Mouse (Mus musculus) spleen, adult 18-20 months (tissue): ENCODE data around the gene Zhx3.
A peak's percentile ranks its signal among the peaks of the same experiment; 100 is the strongest.

Source experiments
- DNase-seq, 2 experiments: peaks; one replicate each; pipeline ENCODE4 v3.0.0; 2022; ENCODE audit warnings: mixed read lengths in 2 of 2

Gene Zhx3

GRCm38 (mm10) chr2:160747075-160747474 lies 125.7 kb downstream of the Zhx3 start:
- no peak for DNase-seq

GRCm38 (mm10) chr2:160746637-160747036 lies 126.2 kb downstream of the Zhx3 start:
- DNase-seq, result no peak

GRCm38 (mm10) chr2:160745497-160745896 lies 127.3 kb downstream of the Zhx3 start:
- no peak for DNase-seq

GRCm38 (mm10) chr2:160744823-160745210 lies 128.0 kb downstream of the Zhx3 start:
- no peak for DNase-seq

GRCm38 (mm10) chr2:160744040-160744822 lies 128.6 kb downstream of the Zhx3 start:
- DNase-seq, result peak in 1 of 2 experiments; percentile 71

GRCm38 (mm10) chr2:160742161-160742609 lies 130.6 kb downstream of the Zhx3 start:
- DNase-seq, result no peak

- no peak for DNase-seq
Measured at GRCm38 (mm10) chr2:160741580-160741979, 131.2 kb downstream of the Zhx3 start.

- DNase-seq, result no peak
Measured at GRCm38 (mm10) chr2:160740521-160741156, 132.2 kb downstream of the Zhx3 start.

GRCm38 (mm10) chr2:160739647-160740356 lies 133.0 kb downstream of the Zhx3 start:
- no peak for DNase-seq

GRCm38 (mm10) chr2:160738354-160738753 lies 134.4 kb downstream of the Zhx3 start:
- DNase-seq, result no peak

- DNase-seq, result no peak
Measured at GRCm38 (mm10) chr2:160736466-160736865, 136.3 kb downstream of the Zhx3 start.

GRCm38 (mm10) chr2:160735706-160736310 lies 137.0 kb downstream of the Zhx3 start:
- DNase-seq, result no peak

GRCm38 (mm10) chr2:160734331-160734730 lies 138.5 kb downstream of the Zhx3 start:
- no peak for DNase-seq

- DNase-seq, result no peak
Measured at GRCm38 (mm10) chr2:160733131-160733531, 139.7 kb downstream of the Zhx3 start.

- DNase-seq, result no peak
Measured at GRCm38 (mm10) chr2:160732420-160732995, 140.3 kb downstream of the Zhx3 start.

- DNase-seq, result no peak
Measured at GRCm38 (mm10) chr2:160731839-160732261, 140.9 kb downstream of the Zhx3 start.

- peak; percentile 87 to 95 for DNase-seq
Measured at GRCm38 (mm10) chr2:160731117-160731838, 141.5 kb downstream of the Zhx3 start, which contains the start of gene Plcg1. Plcg1 (plus strand) TSS chr2:160731300.

- no peak for DNase-seq
Measured at GRCm38 (mm10) chr2:160730797-160731116, 142.0 kb downstream of the Zhx3 start.

- DNase-seq, result no peak
Measured at GRCm38 (mm10) chr2:160729851-160730796, 142.7 kb downstream of the Zhx3 start.

- DNase-seq, result no peak
Measured at GRCm38 (mm10) chr2:160729436-160729835, 143.4 kb downstream of the Zhx3 start.

GRCm38 (mm10) chr2:160728972-160729371 lies 143.8 kb downstream of the Zhx3 start:
- DNase-seq, result no peak
